Mouse (Mus musculus) heart, postnatal 0 days (tissue): ENCODE results near the gene Fosl1. TPM values are rescaled to one million over a fixed set of nuclear protein-coding genes. Genes with fewer than 3 reads are reported as not detected.
"Not testable (repeated sequence)": the region's sequence is repeated elsewhere in the genome, so short reads cannot be mapped to it uniquely, and the experiment has no call there.

ENCODE experiments used
- ATAC-seq: fragments of 200-750 bp; cut with Nextera tagmentation; 2 replicates; pipeline ENCODE4 v1.8.0; 2017; ENCODE audit warnings: low read depth, moderate number of reproducible peaks, moderate library complexity; ENCODE audit not compliant: insufficient read depth
- DNase-seq: peaks from one replicate; pipeline ENCODE4 v3.0.0-alpha.2; 2016; ENCODE audit warnings: low spot score
- H3K27ac ChIP-seq: fragments of 300-500 bp; sonication (generic); 2 replicates; pipeline ENCODE4 v1.5.1; 2014; ENCODE audit warnings: low read depth, mild to moderate bottlenecking
- H3K27me3 ChIP-seq: fragments of 300-500 bp; sonication (generic); 2 replicates; pipeline ENCODE4 v1.6.1; 2014; ENCODE audit warnings: low read length, mixed read lengths; ENCODE audit not compliant: control insufficient read depth, insufficient read depth
- H3K36me3 ChIP-seq: fragments of 300-500 bp; sonication (generic); replicated peaks from 2 replicates; pipeline ENCODE4 v1.6.1; 2014; ENCODE audit warnings: low read length, mixed read lengths; ENCODE audit not compliant: control insufficient read depth, insufficient read depth
- H3K4me1 ChIP-seq: fragments of 300-500 bp; sonication (generic); 2 replicates; pipeline ENCODE4 v1.6.1; 2014; ENCODE audit warnings: antibody characterized with exemption; ENCODE audit not compliant: control insufficient read depth, insufficient read depth
- H3K4me2 ChIP-seq: fragments of 300-500 bp; sonication (generic); 2 replicates; pipeline ENCODE4 v1.6.1; 2014; ENCODE audit warnings: low read depth, mild to moderate bottlenecking, low read length, moderate library complexity
- H3K4me3 ChIP-seq: fragments of 300-500 bp; sonication (generic); 2 replicates; pipeline ENCODE4 v1.5.1; 2014; ENCODE audit warnings: low read depth, low read length
- H3K9ac ChIP-seq: fragments of 300-500 bp; sonication (generic); replicated peaks from 2 replicates; pipeline ENCODE4 v1.6.1; 2014; ENCODE audit warnings: low read depth, low read length, mixed read lengths
- H3K9me3 ChIP-seq: fragments of 300-500 bp; sonication (generic); replicated peaks from 2 replicates; pipeline ENCODE4 v1.6.1; 2016; ENCODE audit warnings: low read length; ENCODE audit not compliant: control insufficient read depth
- CTCF ChIP-seq: IDR thresholded peaks from 2 replicates; pipeline ENCODE4 v1.5.1; 2016; ENCODE audit warnings: antibody characterized with exemption, control low read depth, low read depth
- EP300 ChIP-seq: IDR thresholded peaks from 2 replicates; pipeline ENCODE4 v1.6.1; 2016; ENCODE audit warnings: antibody characterized with exemption, low read depth
- WGBS: fragments of 180-500 bp; shearing (Covaris S2); extraction: QIAGEN DNeasy Blood & Tissue Kit; methylation state at CpG from one replicate; pipeline ENCODE4 v1.1.7; 2014; 5-methylcytosine and 5-hydroxymethylcytosine counted together
- polyA plus RNA-seq: library from polyadenylated mRNA; unstranded; fragments of >200 nt; fragmentation: Nextera tagmentation; extraction: Ambion mirVana; gene quantifications from 2 replicates; pipeline ENCODE4 v1.2.1, GENCODE M21; 2015
- total RNA-seq: library from RNA; depleted of rRNA; stranded (reverse); fragments of >200 nt; gene quantifications from 2 replicates; pipeline ENCODE4 v1.2.3, GENCODE M21; 2014; ENCODE audit warnings: low replicate concordance

Fosl1 gene
- total and polyA plus RNA-seq, 2 experiments from 2014 or later: 0.12 TPM; not detected in 1

- peaks cover 52% of the 10 kb centered on the region for H3K36me3 ChIP-seq
- ATAC-seq (no peak), DNase-seq (no peak)
Measured at GRCm38 (mm10) chr19:5486286-5486685, 38.9 kb downstream of the Fosl1 start.

GRCm38 (mm10) chr19:5486771-5487170, 39.4 kb downstream of the Fosl1 start:
- H3K9ac ChIP-seq: no peak overlapping the region
- H3K27ac ChIP-seq: no peak overlapping the region
- H3K4me2 ChIP-seq: no peak overlapping the region
- peaks cover 47% of the 10 kb centered on the region for H3K36me3 ChIP-seq
- TF ChIP-seq CTCF (no peak), EP300 (no peak)
- no peaks in the 10 kb centered on the region for H3K9me3 ChIP-seq
- no peak for ATAC-seq
- DNase-seq: no peak
- H3K4me1 ChIP-seq: peaks cover 13% of the 10 kb centered on the region; the same call in 1 of the 2 replicates
- H3K27me3 ChIP-seq: no peaks in the 10 kb centered on the region
- 80% methylated on average over 4 of the region's 4 CpGs for WGBS
- H3K4me3 ChIP-seq: no peak overlapping the region

More at GRCm38 (mm10) chr19:5486286-5486685, 38.9 kb downstream of the Fosl1 start:
- Histone ChIP-seq H3K9me3 (no peaks in the 10 kb centered on the region), H3K4me1 (peaks cover 12% of the 10 kb centered on the region; the same call in 1 of the 2 replicates), H3K27ac (no peak overlapping the region), H3K4me2 (no peak overlapping the region), H3K27me3 (no peaks in the 10 kb centered on the region), H3K9ac (no peak overlapping the region), H3K4me3 (no peak overlapping the region)
- TF ChIP-seq EP300: no peak
- TF ChIP-seq CTCF: no peak
- 76% methylated on average over 8 of the region's 8 CpGs for WGBS

GRCm38 (mm10) chr19:5487768-5488550, 40.6 kb downstream of the Fosl1 start, which contains the start of gene Mus81:
Gene Mus81, minus strand, starts transcription at chr19:5488402.
- WGBS: under 1% methylated on average over 39 of the region's 39 CpGs
- DNase-seq (peak; percentile 98), ATAC-seq (peak; percentile 69)
- peak; percentile 73 for TF ChIP-seq EP300
- TF ChIP-seq CTCF: peak; percentile 86
- H3K9me3 ChIP-seq: no peaks in the 10 kb centered on the region
- H3K27me3 ChIP-seq: no peaks in the 10 kb centered on the region
- H3K36me3 ChIP-seq: peaks cover 42% of the 10 kb centered on the region
- H3K9ac ChIP-seq: peak within 1 kb of the TSS; percentile 63
- peaks cover 17% of the 10 kb centered on the region; the same call in 1 of the 2 replicates for H3K4me1 ChIP-seq
- H3K4me3 ChIP-seq: peak within 1 kb of the TSS; percentile 59
- peak within 1 kb of the TSS; percentile 100 for H3K27ac ChIP-seq
- peak within 1 kb of the TSS; percentile 72 for H3K4me2 ChIP-seq

- Histone ChIP-seq H3K36me3 (peaks cover 42% of the 10 kb centered on the region), H3K9me3 (no peaks in the 10 kb centered on the region), H3K4me3 (peak overlapping the region; percentile 59), H3K4me1 (peaks cover 17% of the 10 kb centered on the region; the same call in 1 of the 2 replicates), H3K27ac (peak overlapping the region; percentile 100), H3K27me3 (no peaks in the 10 kb centered on the region), H3K4me2 (peak overlapping the region; percentile 72), H3K9ac (peak overlapping the region; percentile 63)
- TF ChIP-seq CTCF (peak; percentile 27), EP300 (peak; percentile 54)
- peak; percentile 98 for DNase-seq
- under 1% methylated on average over 26 of the region's 26 CpGs for WGBS
- peak; percentile 77 for ATAC-seq
Measured at GRCm38 (mm10) chr19:5488878-5489571, 41.7 kb downstream of the Fosl1 start.

GRCm38 (mm10) chr19:5489721-5490120, 42.4 kb downstream of the Fosl1 start:
- H3K4me3 ChIP-seq, ATAC-seq, H3K9me3 ChIP-seq, H3K9ac ChIP-seq, DNase-seq, H3K27me3 ChIP-seq: not testable (repeated sequence)
- 42% methylated on average over 10 of the region's 10 CpGs for WGBS
- peaks cover 42% of the 10 kb centered on the region for H3K36me3 ChIP-seq
- H3K4me2 ChIP-seq: peak overlapping the region; percentile 77
- H3K4me1 ChIP-seq: peaks cover 17% of the 10 kb centered on the region; the same call in 1 of the 2 replicates
- peak overlapping the region; percentile 100 for H3K27ac ChIP-seq
